Mouse (Mus musculus): ENCODE data around the gene Inmt. TPM values are rescaled to one million over a fixed set of nuclear protein-coding genes. Genes with fewer than 3 reads are reported as not detected.
A peak's percentile ranks its signal among the peaks of the same experiment; 100 is the strongest.

The Inmt gene
- polyA plus RNA-seq, 1 experiment from 2014 or later, result 256 TPM

- no peaks in the 10 kb centered on the region; the same call in 1 of the 2 replicates for H3K4me1 ChIP-seq (ENCODE audit: insufficient read depth, low read depth, low read length)
- no peaks in the 10 kb centered on the region for H3K27me3 ChIP-seq (replicated peaks; ENCODE audit: insufficient read depth, low read length)
- no peaks in the 10 kb centered on the region for H3K9me3 ChIP-seq (ENCODE audit: low read length)
- H3K4me3 ChIP-seq (ENCODE audit: low read depth, low read length), result no peak overlapping the region; the same call in 1 of the 2 replicates
- H3K36me3 ChIP-seq (ENCODE audit: insufficient read depth, low read length), result no peaks in the 10 kb centered on the region
- ATAC-seq, result no peak
- 68% methylated on average over 10 of the region's 10 CpGs for WGBS
- no peak for DNase-seq (ENCODE audit: low spot score)
- TF ChIP-seq CTCF (IDR thresholded peaks at IDR 0.05) (no peak), EP300 (IDR thresholded peaks at IDR 0.05) (no peak)
- H3K9ac ChIP-seq (replicated peaks; ENCODE audit: low read depth), result no peak overlapping the region
- H3K27ac ChIP-seq (ENCODE audit: low read length), result no peak overlapping the region
- H3K4me2 ChIP-seq (replicated peaks; ENCODE audit: low read depth, low read length), result peak overlapping the region; percentile 25
These were observed 1.7 kb downstream of the Inmt start for GRCm38 (mm10) chr6:55173171-55173570.

GRCm38 (mm10) chr6:55171638-55172037 lies 3.2 kb downstream of the Inmt start:
- 51% methylated on average over 4 of the region's 4 CpGs for WGBS

GRCm38 (mm10) chr6:55169818-55170217 lies 5.0 kb downstream of the Inmt start:
- H3K4me1 ChIP-seq (ENCODE audit: insufficient read depth, low read depth, low read length), result no peaks in the 10 kb centered on the region
- WGBS, result 67% methylated on average over 5 of the region's 5 CpGs
- H3K4me2 ChIP-seq (replicated peaks; ENCODE audit: low read depth, low read length), result no peak overlapping the region
- no peak overlapping the region for H3K27ac ChIP-seq (ENCODE audit: low read length)
- TF ChIP-seq EP300 (IDR thresholded peaks at IDR 0.05), result no peak
- no peak for TF ChIP-seq CTCF (IDR thresholded peaks at IDR 0.05)
- no peaks in the 10 kb centered on the region for H3K9me3 ChIP-seq (ENCODE audit: low read length)
- no peaks in the 10 kb centered on the region for H3K36me3 ChIP-seq (ENCODE audit: insufficient read depth, low read length)
- H3K4me3 ChIP-seq (ENCODE audit: low read depth, low read length), result no peak overlapping the region
- DNase-seq (ENCODE audit: low spot score) (no peak), ATAC-seq (no peak)
- H3K9ac ChIP-seq (replicated peaks; ENCODE audit: low read depth), result no peak overlapping the region
- no peaks in the 10 kb centered on the region for H3K27me3 ChIP-seq (replicated peaks; ENCODE audit: insufficient read depth, low read length)

More at GRCm38 (mm10) chr6:55171638-55172037, 3.2 kb downstream of the Inmt start:
- no peaks in the 10 kb centered on the region for H3K36me3 ChIP-seq (ENCODE audit: insufficient read depth, low read length)
- no peak overlapping the region for H3K27ac ChIP-seq (ENCODE audit: low read length)
- H3K4me3 ChIP-seq (ENCODE audit: low read depth, low read length), result no peak overlapping the region
- H3K4me2 ChIP-seq (replicated peaks; ENCODE audit: low read depth, low read length), result no peak overlapping the region
- no peak for ATAC-seq
- no peak for DNase-seq (ENCODE audit: low spot score)
- no peak overlapping the region for H3K9ac ChIP-seq (replicated peaks; ENCODE audit: low read depth)
- peak; percentile 22; the same call in 1 of the 2 replicates for TF ChIP-seq CTCF (IDR thresholded peaks at IDR 0.05)
- TF ChIP-seq EP300 (IDR thresholded peaks at IDR 0.05), result no peak
- H3K9me3 ChIP-seq (ENCODE audit: low read length), result no peaks in the 10 kb centered on the region
- H3K4me1 ChIP-seq (ENCODE audit: insufficient read depth, low read depth, low read length), result no peaks in the 10 kb centered on the region
- no peaks in the 10 kb centered on the region for H3K27me3 ChIP-seq (replicated peaks; ENCODE audit: insufficient read depth, low read length)

- Histone ChIP-seq H3K36me3 (ENCODE audit: insufficient read depth, low read length) (no peaks in the 10 kb centered on the region), H3K4me1 (ENCODE audit: insufficient read depth, low read depth, low read length) (no peaks in the 10 kb centered on the region), H3K4me3 (ENCODE audit: low read depth, low read length) (no peak overlapping the region), H3K27me3 (replicated peaks; ENCODE audit: insufficient read depth, low read length) (no peaks in the 10 kb centered on the region), H3K27ac (ENCODE audit: low read length) (no peak overlapping the region), H3K9ac (replicated peaks; ENCODE audit: low read depth) (no peak overlapping the region), H3K4me2 (replicated peaks; ENCODE audit: low read depth, low read length) (no peak overlapping the region), H3K9me3 (ENCODE audit: low read length) (no peaks in the 10 kb centered on the region)
- WGBS, result 38% methylated on average over 7 of the region's 7 CpGs
- DNase-seq (ENCODE audit: low spot score) (peak; percentile 85), ATAC-seq (peak; percentile 48)
- peak; percentile 97 for TF ChIP-seq CTCF (IDR thresholded peaks at IDR 0.05)
- no peak for TF ChIP-seq EP300 (IDR thresholded peaks at IDR 0.05)
These were observed 7.9 kb downstream of the Inmt start for GRCm38 (mm10) chr6:55166777-55167463.

DNA sequence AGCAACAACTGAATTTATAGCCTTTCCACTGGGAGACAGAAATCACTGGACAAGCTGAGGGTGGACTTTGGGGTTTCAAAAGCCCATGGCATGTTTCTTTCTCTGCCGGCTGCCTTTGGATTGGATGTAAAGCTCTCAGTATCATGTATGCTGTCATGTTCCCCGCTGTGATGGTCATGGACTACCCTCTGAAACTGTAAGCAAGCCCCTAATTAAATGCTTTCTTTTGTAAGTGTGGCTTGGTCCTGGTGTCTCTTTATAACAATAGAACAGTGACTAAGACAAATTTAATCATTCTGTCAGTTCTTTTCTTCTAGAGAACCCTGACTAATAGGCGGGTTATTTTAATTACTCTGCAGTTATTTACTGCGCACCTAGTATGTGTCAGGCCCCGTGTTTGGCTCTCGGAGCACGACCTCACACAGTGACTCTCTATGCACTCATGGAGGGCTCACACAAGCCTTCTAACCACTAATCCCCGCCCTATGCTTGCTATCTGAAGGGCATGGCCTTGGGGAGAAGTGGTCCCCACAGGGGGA lies 11.7 kb downstream of the Inmt start:
- DNase-seq (ENCODE audit: low spot score), result no peak
- no peak for ATAC-seq
- 82% methylated on average over 8 of the region's 8 CpGs for WGBS

DNA sequence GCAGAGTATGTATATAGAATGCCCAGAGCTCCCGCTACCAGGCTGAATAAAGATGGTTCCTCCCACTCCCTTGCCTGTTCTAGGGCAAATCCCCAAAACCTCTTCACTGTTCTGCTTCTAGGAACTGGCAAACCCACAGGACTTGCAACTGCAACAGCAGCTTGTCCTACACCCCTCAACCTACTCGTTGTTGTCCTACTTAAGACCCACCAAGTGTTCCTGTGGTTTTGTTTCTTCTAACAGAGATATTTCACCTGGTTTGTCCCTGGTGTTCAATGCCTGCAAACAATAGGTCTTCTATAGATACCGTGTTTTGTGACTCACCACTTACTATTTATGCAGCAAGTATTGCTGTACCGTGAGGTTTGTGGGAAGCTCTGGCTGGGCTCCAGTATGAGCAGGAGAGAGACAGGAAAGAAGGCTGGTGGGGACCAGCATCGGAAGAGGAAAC lies 13.5 kb downstream of the Inmt start:
- Histone ChIP-seq H3K27me3 (replicated peaks; ENCODE audit: insufficient read depth, low read length) (no peaks in the 10 kb centered on the region), H3K4me1 (ENCODE audit: insufficient read depth, low read depth, low read length) (no peaks in the 10 kb centered on the region), H3K4me3 (ENCODE audit: low read depth, low read length) (no peak overlapping the region), H3K9ac (replicated peaks; ENCODE audit: low read depth) (no peak overlapping the region), H3K36me3 (ENCODE audit: insufficient read depth, low read length) (no peaks in the 10 kb centered on the region), H3K27ac (ENCODE audit: low read length) (no peak overlapping the region), H3K4me2 (replicated peaks; ENCODE audit: low read depth, low read length) (no peak overlapping the region), H3K9me3 (ENCODE audit: low read length) (no peaks in the 10 kb centered on the region)
- TF ChIP-seq CTCF (IDR thresholded peaks at IDR 0.05) (no peak), EP300 (IDR thresholded peaks at IDR 0.05) (no peak)
- DNase-seq (ENCODE audit: low spot score) (no peak), ATAC-seq (no peak)
- 49% methylated on average over 5 of the region's 5 CpGs for WGBS

More for the DNA sequence above, 11.7 kb downstream of the Inmt start:
- no peak overlapping the region for H3K9ac ChIP-seq (replicated peaks; ENCODE audit: low read depth)
- no peaks in the 10 kb centered on the region for H3K27me3 ChIP-seq (replicated peaks; ENCODE audit: insufficient read depth, low read length)
- H3K4me1 ChIP-seq (ENCODE audit: insufficient read depth, low read depth, low read length), result no peaks in the 10 kb centered on the region
- no peak overlapping the region for H3K4me3 ChIP-seq (ENCODE audit: low read depth, low read length)
- H3K9me3 ChIP-seq (ENCODE audit: low read length), result no peaks in the 10 kb centered on the region
- TF ChIP-seq CTCF (IDR thresholded peaks at IDR 0.05), result no peak
- no peak for TF ChIP-seq EP300 (IDR thresholded peaks at IDR 0.05)
- H3K27ac ChIP-seq (ENCODE audit: low read length), result no peak overlapping the region
- H3K36me3 ChIP-seq (ENCODE audit: insufficient read depth, low read length), result no peaks in the 10 kb centered on the region
- H3K4me2 ChIP-seq (replicated peaks; ENCODE audit: low read depth, low read length), result no peak overlapping the region

Measured in lung, postnatal 0 days (tissue).